Mouse (Mus musculus) bone marrow macrophage, adult 2 months (primary cell): ENCODE data around the gene Ccdc78.

Source experiments
- CTCF ChIP-seq: IDR thresholded peaks from 2 replicates; pipeline ENCODE4 v1.5.1; 2012; ENCODE audit warnings: low read depth, mild to moderate bottlenecking, low read length, moderate library complexity
- POLR2A ChIP-seq: IDR thresholded peaks from 2 replicates; pipeline ENCODE4 v1.6.1; 2012; ENCODE audit warnings: mild to moderate bottlenecking, low read depth, low read length, borderline replicate concordance

- TF ChIP-seq CTCF (no peak), POLR2A (no peak)
These were observed 10.9 kb upstream of the Ccdc78 start for GRCm38 (mm10) chr17:25775318-25776062.
